Mouse (Mus musculus) cerebellum, adult (tissue): Measurements from ENCODE around the gene Gm20772.
"Not testable (repeated sequence)": the region's sequence is repeated elsewhere in the genome, so short reads cannot be mapped to it uniquely, and the experiment has no call there.

ENCODE experiments used
- ATAC-seq: cut with Nextera tagmentation; 2 replicates; pipeline ENCODE4 v1.9.2; 2017; ENCODE audit warnings: mild to moderate bottlenecking, moderate library complexity, mixed read lengths; ENCODE audit not compliant: insufficient number of reproducible peaks, low FRiP score, low TSS enrichment

The Gm20772 gene

GRCm38 (mm10) chrY:17874441-17874840 is at the start of gene Gm20772, which contains the start of gene Gm20831:
TSS of gene Gm20772 (plus strand) at chrY:17874741.
TSS of gene Gm20831 (plus strand) at chrY:17874741.
- ATAC-seq = not testable (repeated sequence)

GRCm38 (mm10) chrY:17846166-17846565 is 28.4 kb upstream of the Gm20772 start, which contains the start of gene Gm21904:
TSS of gene Gm21904 (minus strand) at chrY:17846266.
- not testable (repeated sequence) for ATAC-seq
